Mouse (Mus musculus) limb, embryonic 13.5 days (tissue): ENCODE measurements around the gene Ccin. TPM values are rescaled to one million over a fixed set of nuclear protein-coding genes. Genes with fewer than 3 reads are reported as not detected.
A peak's percentile ranks its signal among the peaks of the same experiment; 100 is the strongest.

ENCODE experiments used
- ATAC-seq: fragments of 200-750 bp; cut with Nextera tagmentation; 2 replicates; pipeline ENCODE4 v1.8.0; 2017; ENCODE audit warnings: low read depth, moderate number of reproducible peaks, moderate TSS enrichment; ENCODE audit not compliant: low FRiP score
- H3K27ac ChIP-seq: fragments of 300-500 bp; sonication (generic); 2 replicates; pipeline ENCODE4 v1.5.1; 2015; ENCODE audit warnings: inconsistent platforms, mild to moderate bottlenecking, moderate library complexity
- H3K27me3 ChIP-seq: fragments of 300-500 bp; sonication (generic); 2 replicates; pipeline ENCODE4 v1.6.1; 2015; ENCODE audit warnings: mild to moderate bottlenecking, inconsistent platforms
- H3K36me3 ChIP-seq: fragments of 300-500 bp; sonication (generic); 2 replicates; pipeline ENCODE4 v1.6.1; 2015; ENCODE audit warnings: inconsistent platforms, mild to moderate bottlenecking, moderate library complexity
- H3K4me1 ChIP-seq: fragments of 300-500 bp; sonication (generic); 2 replicates; pipeline ENCODE4 v1.6.1; 2015; ENCODE audit warnings: inconsistent platforms
- H3K4me2 ChIP-seq: fragments of 300-500 bp; sonication (generic); replicated peaks from 2 replicates; pipeline ENCODE4 v1.6.1; 2015; ENCODE audit warnings: inconsistent platforms, mild to moderate bottlenecking, moderate library complexity
- H3K4me3 ChIP-seq: fragments of 300-500 bp; sonication (generic); 2 replicates; pipeline ENCODE4 v1.5.1; 2015; ENCODE audit warnings: moderate library complexity, mild to moderate bottlenecking, inconsistent platforms
- H3K9ac ChIP-seq: fragments of 300-500 bp; sonication (generic); 2 replicates; pipeline ENCODE4 v1.6.1; 2015; ENCODE audit warnings: mild to moderate bottlenecking, inconsistent platforms
- H3K9me3 ChIP-seq: fragments of 300-500 bp; sonication (generic); 2 replicates; pipeline ENCODE4 v1.6.1; 2016; ENCODE audit warnings: inconsistent platforms
- WGBS: fragments of 180-500 bp; shearing (Covaris S2); methylation state at CpG from one replicate; pipeline ENCODE4 v1.1.7; 2015; 5-methylcytosine and 5-hydroxymethylcytosine counted together
- polyA plus RNA-seq: library from polyadenylated mRNA; unstranded; fragments of >200 nt; fragmentation: Nextera tagmentation; extraction: Ambion mirVana; gene quantifications from 2 replicates; pipeline ENCODE4 v1.2.1, GENCODE M21; 2015

Gene Ccin
- polyA plus RNA-seq, 1 experiment from 2014 or later, result not detected

GRCm38 (mm10) chr4:43978521-43979443, 4.5 kb upstream of the Ccin start:
- 20% methylated on average over 17 of the region's 17 CpGs for WGBS
- H3K9me3 ChIP-seq, result no peaks in the 10 kb centered on the region
- H3K27me3 ChIP-seq, result no peaks in the 10 kb centered on the region
- H3K36me3 ChIP-seq, result peaks cover 7% of the 10 kb centered on the region
- H3K27ac ChIP-seq, result peak overlapping the region; percentile 79
- no peak overlapping the region for H3K4me3 ChIP-seq
- peak overlapping the region; percentile 4; the same call in 1 of the 2 replicates for H3K4me2 ChIP-seq
- peaks cover 34% of the 10 kb centered on the region for H3K4me1 ChIP-seq
- no peak overlapping the region for H3K9ac ChIP-seq
- ATAC-seq, result peak; percentile 81

- no peak for ATAC-seq
- WGBS, result 78% methylated on average over 3 of the region's 3 CpGs
- Histone ChIP-seq H3K4me2 (no peak overlapping the region), H3K4me3 (no peak overlapping the region), H3K9me3 (no peaks in the 10 kb centered on the region), H3K27me3 (no peaks in the 10 kb centered on the region), H3K4me1 (peaks cover 34% of the 10 kb centered on the region), H3K9ac (no peak overlapping the region), H3K36me3 (peaks cover 7% of the 10 kb centered on the region; the same call in 1 of the 2 replicates), H3K27ac (peak overlapping the region; percentile 79; the same call in 1 of the 2 replicates)
Observed at GRCm38 (mm10) chr4:43979746-43980145, 3.5 kb upstream of the Ccin start.

- no peaks in the 10 kb centered on the region for H3K9me3 ChIP-seq
- peaks cover 34% of the 10 kb centered on the region for H3K4me1 ChIP-seq
- H3K9ac ChIP-seq, result no peak overlapping the region
- H3K27ac ChIP-seq, result peak overlapping the region; percentile 1; the same call in 1 of the 2 replicates
- 83% methylated on average over 4 of the region's 4 CpGs for WGBS
- H3K36me3 ChIP-seq, result peaks cover 7% of the 10 kb centered on the region; the same call in 1 of the 2 replicates
- H3K4me3 ChIP-seq, result no peak overlapping the region
- no peak overlapping the region for H3K4me2 ChIP-seq
- no peaks in the 10 kb centered on the region for H3K27me3 ChIP-seq
- ATAC-seq, result no peak
Observed at GRCm38 (mm10) chr4:43980236-43980635, 3.0 kb upstream of the Ccin start.

GRCm38 (mm10) chr4:43980846-43981245, 2.4 kb upstream of the Ccin start:
- Histone ChIP-seq H3K9ac (no peak overlapping the region), H3K27me3 (no peaks in the 10 kb centered on the region), H3K36me3 (peaks cover 7% of the 10 kb centered on the region; the same call in 1 of the 2 replicates), H3K27ac (no peak overlapping the region), H3K4me1 (peaks cover 34% of the 10 kb centered on the region), H3K4me3 (no peak overlapping the region), H3K9me3 (no peaks in the 10 kb centered on the region), H3K4me2 (no peak overlapping the region)
- ATAC-seq, result no peak
- WGBS, result 90% methylated on average over 6 of the region's 6 CpGs

- Histone ChIP-seq H3K4me1 (peaks cover 34% of the 10 kb centered on the region), H3K36me3 (peaks cover 7% of the 10 kb centered on the region; the same call in 1 of the 2 replicates), H3K27me3 (no peaks in the 10 kb centered on the region), H3K4me2 (no peak overlapping the region), H3K9ac (no peak overlapping the region), H3K9me3 (no peaks in the 10 kb centered on the region), H3K4me3 (no peak overlapping the region), H3K27ac (no peak overlapping the region)
- no peak for ATAC-seq
- 91% methylated on average over 7 of the region's 7 CpGs for WGBS
Observed at GRCm38 (mm10) chr4:43981251-43981650, 2.0 kb upstream of the Ccin start.

- peak; percentile 88 for ATAC-seq
- peak overlapping the region; percentile 69 for H3K4me2 ChIP-seq
- H3K9me3 ChIP-seq, result no peaks in the 10 kb centered on the region
- WGBS, result 3% methylated on average over 24 of the region's 24 CpGs
- H3K9ac ChIP-seq, result peak overlapping the region; percentile 71
- peaks cover 4% of the 10 kb centered on the region; the same call in 1 of the 2 replicates for H3K36me3 ChIP-seq
- no peaks in the 10 kb centered on the region for H3K27me3 ChIP-seq
- peak overlapping the region; percentile 40 for H3K4me3 ChIP-seq
- peaks cover 34% of the 10 kb centered on the region for H3K4me1 ChIP-seq
- peak overlapping the region; percentile 55; the same call in 1 of the 2 replicates for H3K27ac ChIP-seq
Observed at GRCm38 (mm10) chr4:43982053-43982732, 1.1 kb upstream of the Ccin start.

- no peaks in the 10 kb centered on the region for H3K9me3 ChIP-seq
- no peak overlapping the region for H3K4me3 ChIP-seq
- H3K36me3 ChIP-seq, result no peaks in the 10 kb centered on the region
- no peak overlapping the region for H3K27ac ChIP-seq
- WGBS, result 92% methylated on average over 22 of the region's 22 CpGs
- H3K27me3 ChIP-seq, result no peaks in the 10 kb centered on the region
- no peak overlapping the region for H3K9ac ChIP-seq
- H3K4me2 ChIP-seq, result no peak overlapping the region
- H3K4me1 ChIP-seq, result peaks cover 25% of the 10 kb centered on the region
- ATAC-seq, result no peak
Observed at GRCm38 (mm10) chr4:43983756-43984155, 473 bp downstream of the Ccin start.

GRCm38 (mm10) chr4:43984326-43984725, 1.0 kb downstream of the Ccin start:
- no peak for ATAC-seq
- H3K36me3 ChIP-seq, result no peaks in the 10 kb centered on the region
- H3K9me3 ChIP-seq, result no peaks in the 10 kb centered on the region
- no peak overlapping the region for H3K4me2 ChIP-seq
- WGBS, result 92% methylated on average over 19 of the region's 19 CpGs
- H3K27me3 ChIP-seq, result no peaks in the 10 kb centered on the region
- H3K4me1 ChIP-seq, result peaks cover 19% of the 10 kb centered on the region
- no peak overlapping the region for H3K9ac ChIP-seq
- H3K27ac ChIP-seq, result no peak overlapping the region
- no peak overlapping the region for H3K4me3 ChIP-seq

GRCm38 (mm10) chr4:43988976-43989375, 5.7 kb downstream of the Ccin start:
- H3K27me3 ChIP-seq, result no peaks in the 10 kb centered on the region
- H3K4me1 ChIP-seq, result no peaks in the 10 kb centered on the region
- no peak overlapping the region for H3K27ac ChIP-seq
- WGBS, result 86% methylated on average over 3 of the region's 3 CpGs
- no peaks in the 10 kb centered on the region for H3K9me3 ChIP-seq
- H3K9ac ChIP-seq, result no peak overlapping the region
- no peak overlapping the region for H3K4me3 ChIP-seq
- no peak for ATAC-seq
- no peaks in the 10 kb centered on the region for H3K36me3 ChIP-seq
- H3K4me2 ChIP-seq, result no peak overlapping the region

- H3K36me3 ChIP-seq, result no peaks in the 10 kb centered on the region
- H3K4me3 ChIP-seq, result no peak overlapping the region
- no peak overlapping the region for H3K27ac ChIP-seq
- no peak for ATAC-seq
- H3K27me3 ChIP-seq, result no peaks in the 10 kb centered on the region
- no peaks in the 10 kb centered on the region for H3K4me1 ChIP-seq
- H3K4me2 ChIP-seq, result no peak overlapping the region
- no peak overlapping the region for H3K9ac ChIP-seq
- no peaks in the 10 kb centered on the region for H3K9me3 ChIP-seq
- 92% methylated on average over 11 of the region's 11 CpGs for WGBS
Observed at GRCm38 (mm10) chr4:43993072-43993471, 9.8 kb downstream of the Ccin start.

GRCm38 (mm10) chr4:43994342-43994741, 11.1 kb downstream of the Ccin start:
- 69% methylated on average over 2 of the region's 2 CpGs for WGBS
- H3K27ac ChIP-seq, result no peak overlapping the region
- H3K27me3 ChIP-seq, result no peaks in the 10 kb centered on the region
- H3K4me3 ChIP-seq, result no peak overlapping the region
- no peak overlapping the region for H3K9ac ChIP-seq
- H3K36me3 ChIP-seq, result no peaks in the 10 kb centered on the region
- H3K9me3 ChIP-seq, result no peaks in the 10 kb centered on the region
- no peak for ATAC-seq
- no peak overlapping the region for H3K4me2 ChIP-seq
- H3K4me1 ChIP-seq, result no peaks in the 10 kb centered on the region

- no peak overlapping the region for H3K4me3 ChIP-seq
- no peak overlapping the region for H3K27ac ChIP-seq
- H3K4me1 ChIP-seq, result no peaks in the 10 kb centered on the region
- H3K9ac ChIP-seq, result no peak overlapping the region
- no peak overlapping the region for H3K4me2 ChIP-seq
- ATAC-seq, result no peak
- no peaks in the 10 kb centered on the region for H3K27me3 ChIP-seq
- no peaks in the 10 kb centered on the region for H3K36me3 ChIP-seq
- H3K9me3 ChIP-seq, result no peaks in the 10 kb centered on the region
- 87% methylated on average over 6 of the region's 6 CpGs for WGBS
Observed at GRCm38 (mm10) chr4:44003622-44004021, 20.3 kb downstream of the Ccin start.
